Mouse (Mus musculus): ENCODE results near the gene Ubxn1.
A peak's percentile ranks its signal among the peaks of the same experiment; 100 is the strongest.

Gene Ubxn1

DNA sequence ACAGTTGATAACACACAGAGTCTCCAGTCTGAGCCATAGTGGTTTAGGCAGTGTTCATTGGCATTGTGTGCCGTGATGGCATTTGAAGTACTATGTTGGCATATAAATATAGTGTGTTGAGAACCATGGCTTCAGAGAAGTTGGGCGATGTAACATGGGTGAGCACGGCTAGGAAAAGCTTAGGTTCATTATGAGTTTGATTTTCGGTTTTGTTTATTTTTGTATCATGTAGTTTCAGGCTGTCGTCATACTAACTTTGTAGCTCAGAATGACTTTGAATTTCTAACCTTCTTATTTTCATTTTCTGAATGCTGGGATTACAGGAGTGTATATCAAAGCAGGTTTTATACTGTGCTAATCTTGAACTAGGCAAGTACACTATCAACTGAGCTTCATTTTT, 32.1 kb downstream of the Ubxn1 start:
- no peak for DNase-seq

DNA sequence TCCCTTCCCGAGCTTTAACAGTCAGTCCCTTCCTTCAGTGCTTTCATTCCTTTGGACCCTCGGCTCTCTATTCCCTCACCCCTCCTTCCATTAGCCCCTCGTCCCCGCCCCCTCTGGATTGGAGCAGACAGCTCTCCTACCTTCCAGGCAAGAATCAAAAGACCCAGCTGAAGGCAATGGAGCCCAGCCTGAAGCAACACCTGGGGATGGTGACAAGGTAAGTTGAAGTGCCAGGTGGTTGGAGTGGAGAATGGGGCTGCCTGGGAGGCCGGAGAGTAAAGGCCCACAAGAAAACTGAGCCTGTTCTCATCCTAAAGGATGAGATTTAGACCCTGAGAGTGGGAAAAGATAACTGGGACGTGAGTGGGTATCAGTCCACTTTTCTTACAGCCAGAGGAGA, 37.2 kb downstream of the Ubxn1 start:
- no peak for DNase-seq

DNA sequence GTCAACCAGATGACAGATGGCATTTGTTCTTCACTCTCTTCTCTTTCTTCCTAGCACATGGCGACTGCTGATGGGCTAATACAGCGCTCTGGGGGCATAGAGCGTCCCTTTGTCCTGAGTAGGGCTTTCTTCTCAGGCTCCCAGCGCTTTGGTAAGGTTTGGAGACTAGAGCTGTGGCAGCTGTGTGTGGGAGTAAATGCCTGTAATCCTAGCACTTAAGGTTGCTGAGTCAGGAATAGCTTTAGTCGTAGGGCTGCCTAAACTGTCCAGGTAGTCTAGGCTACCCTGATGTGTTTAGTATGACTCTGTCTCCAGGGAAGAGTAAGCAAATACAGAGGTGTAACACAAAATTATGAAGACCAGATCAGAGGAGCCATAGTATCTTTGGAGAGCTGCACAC, 40.5 kb downstream of the Ubxn1 start:
- DNase-seq = peak; percentile 60

DNA sequence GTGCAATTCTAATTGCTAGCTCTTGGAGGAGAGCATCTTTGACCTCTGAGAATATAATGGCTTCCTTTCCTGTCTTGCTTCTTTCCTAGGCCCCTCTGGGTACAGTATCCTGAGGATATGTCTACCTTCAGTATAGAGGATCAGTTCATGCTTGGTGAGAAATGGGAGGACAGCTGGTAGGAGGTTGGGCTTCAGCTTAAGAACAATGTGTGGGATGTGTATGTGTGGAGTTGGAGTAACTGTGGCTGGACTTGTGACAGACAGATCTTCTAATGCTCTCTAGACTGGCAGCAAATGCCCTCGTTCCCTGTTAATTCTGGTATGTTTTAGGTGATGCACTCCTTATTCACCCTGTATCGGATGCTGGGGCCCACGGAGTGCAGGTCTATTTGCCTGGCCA, 42.9 kb downstream of the Ubxn1 start:
- DNase-seq = peak; percentile 57

DNA sequence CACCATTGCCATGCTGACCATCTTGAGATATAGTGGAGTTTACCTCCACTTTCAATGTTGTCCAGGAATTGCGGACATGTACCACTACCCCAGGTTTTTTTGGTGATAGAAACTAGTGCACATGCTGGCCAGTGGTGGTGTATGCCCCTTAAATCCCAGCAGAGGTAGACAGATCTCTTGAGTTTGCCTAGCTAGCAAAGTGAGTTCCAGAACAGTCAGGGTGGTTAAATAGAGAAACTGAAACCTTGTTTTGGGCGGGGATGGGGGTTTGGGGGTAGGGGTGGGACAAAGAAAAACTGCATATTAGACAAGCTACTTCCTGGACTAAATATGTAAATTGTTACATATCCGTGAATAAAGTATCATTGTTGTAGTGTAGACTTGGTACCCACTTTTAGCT, 47.7 kb downstream of the Ubxn1 start:
- DNase-seq = no peak

DNA sequence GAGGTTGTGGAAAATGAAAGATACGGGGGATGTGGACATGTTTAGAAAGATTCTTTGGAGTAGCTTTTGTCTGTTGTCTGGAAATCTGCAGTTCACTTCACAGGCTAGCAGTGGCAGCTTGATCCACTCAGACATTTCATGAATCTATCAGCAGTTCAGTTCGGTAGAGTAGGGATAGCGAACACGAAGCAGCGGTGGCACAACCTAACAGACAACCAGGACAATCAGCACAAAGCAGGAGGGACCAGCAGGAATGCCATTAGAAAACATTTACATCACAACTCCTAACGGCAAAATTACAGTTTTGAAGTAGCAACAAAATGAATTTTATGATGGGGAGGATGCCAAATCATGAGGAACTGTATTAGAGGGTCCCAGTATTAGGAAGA, 48.4 kb downstream of the Ubxn1 start:
- no peak for DNase-seq

DNA sequence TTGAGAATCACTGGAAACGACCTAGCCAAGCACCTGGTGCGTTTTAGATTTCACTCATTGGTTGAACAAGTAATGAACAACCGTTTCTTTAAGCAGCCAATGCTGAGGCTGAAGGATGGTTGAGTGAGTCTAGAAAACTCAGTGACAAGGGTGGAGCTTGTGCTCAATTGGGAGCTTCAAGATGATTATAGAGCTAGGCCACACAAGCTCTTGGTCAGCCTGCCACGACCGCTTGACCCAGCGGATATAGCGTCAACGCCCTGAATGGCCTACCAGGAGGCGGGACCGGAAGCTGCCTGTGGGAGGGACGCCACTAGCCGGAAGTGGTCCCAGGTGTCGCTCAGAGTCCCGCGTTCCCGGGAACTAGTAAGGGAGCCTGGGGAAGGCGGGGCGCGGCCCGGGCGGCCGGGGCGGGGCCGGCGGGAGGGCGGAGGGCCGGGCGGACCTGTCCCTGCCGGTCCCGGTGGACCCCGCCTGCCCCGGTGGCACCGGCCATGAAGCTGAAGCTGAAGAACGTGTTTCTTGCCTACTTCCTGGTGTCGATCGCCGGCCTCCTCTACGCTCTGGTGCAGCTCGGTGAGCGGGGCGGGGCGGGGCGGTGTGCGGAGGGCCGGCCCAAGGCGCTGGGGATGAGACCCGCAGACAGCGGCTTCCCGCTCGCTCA, 48.9 kb downstream of the Ubxn1 start, which contains the start of gene B3gat3:
TSS of gene B3gat3 (plus strand) at position 302 of the 664 bp plus-strand sequence.
- DNase-seq = peak; percentile 96

DNA sequence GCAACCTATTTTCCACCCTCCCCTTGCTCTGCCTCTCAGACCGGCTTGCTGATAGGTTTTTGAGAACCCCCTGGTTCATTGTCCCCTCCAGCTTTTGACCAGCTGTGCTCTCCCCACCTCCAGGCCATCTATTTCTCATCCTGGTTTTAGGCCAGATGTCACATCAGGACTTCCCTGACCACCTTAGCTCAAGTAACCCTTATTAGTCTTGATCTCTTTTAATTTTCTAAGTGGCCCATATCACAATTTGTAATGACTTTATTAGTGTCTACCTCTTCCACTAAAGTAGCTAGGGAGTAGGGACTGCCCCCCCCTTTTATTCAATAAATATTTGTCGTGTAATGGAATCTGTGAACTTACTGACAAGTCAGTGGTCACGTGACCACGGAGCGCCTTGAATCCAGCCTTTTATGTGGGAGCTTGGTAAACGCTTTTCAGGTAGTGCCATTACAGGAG, 49.6 kb downstream of the Ubxn1 start:
- DNase-seq = no peak

DNA sequence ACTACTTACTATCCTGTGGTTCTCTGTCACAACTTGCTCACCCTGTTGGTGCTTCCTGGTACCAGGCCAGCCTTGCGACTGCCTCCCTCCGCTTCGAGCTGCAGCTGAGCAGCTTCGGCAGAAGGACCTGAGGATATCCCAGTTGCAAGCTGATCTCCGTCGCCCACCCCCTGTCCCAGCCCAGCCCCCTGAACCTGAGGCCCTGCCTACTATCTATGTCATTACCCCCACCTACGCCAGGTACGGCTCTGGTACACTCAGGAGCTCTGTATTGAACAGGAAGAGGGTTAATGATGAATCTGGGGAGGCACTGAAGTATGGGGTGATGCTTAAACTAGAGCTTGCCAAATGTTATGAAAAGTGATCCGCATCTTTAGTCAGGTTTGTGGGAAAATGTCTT, 50.4 kb downstream of the Ubxn1 start:
- DNase-seq = no peak

Data from right cerebral cortex, adult 18-20 months (tissue).